Mouse (Mus musculus) CH12.LX (cell line): ENCODE data around the gene Brat1. TPM values are rescaled to one million over a fixed set of nuclear protein-coding genes. Genes with fewer than 3 reads are reported as not detected.
A peak's percentile ranks its signal among the peaks of the same experiment; 100 is the strongest.

Experiments
- DNase-seq: peaks from one replicate; pipeline ENCODE4 v3.0.0-alpha.2; 2013; ENCODE audit errors: extremely low read depth
- H3K27ac ChIP-seq: 2 replicates; pipeline ENCODE4 v1.5.1; 2012; ENCODE audit warnings: low read depth, mild to moderate bottlenecking, control low read depth, moderate library complexity; ENCODE audit not compliant: insufficient read depth
- H3K27me3 ChIP-seq: replicated peaks from 2 replicates; pipeline ENCODE3; 2012; ENCODE audit warnings: inconsistent platforms
- H3K36me3 ChIP-seq, 2 experiments: replicated peaks in 1 of 2; 2 replicates each; pipeline versions ENCODE3 to v1.6.1; 2012; ENCODE audit warnings: inconsistent platforms in 1 of 2, low read length in 1 of 2, mild to moderate bottlenecking in 1 of 2, mixed read lengths in 1 of 2, moderate library complexity in 1 of 2; ENCODE audit not compliant: control insufficient read depth in 1 of 2, insufficient read depth in 1 of 2
- H3K4me1 ChIP-seq, 2 experiments: 2 replicates each; pipeline ENCODE4 v1.6.1; 2012; ENCODE audit warnings: inconsistent platforms in 1 of 2, moderate library complexity in 1 of 2; ENCODE audit not compliant: insufficient read depth in 2 of 2, control insufficient read depth in 1 of 2
- H3K4me2 ChIP-seq: 2 replicates; pipeline ENCODE4 v1.6.1; 2012; ENCODE audit warnings: low read depth, mild to moderate bottlenecking, control low read depth; ENCODE audit not compliant: poor library complexity, insufficient read depth, severe bottlenecking
- H3K4me3 ChIP-seq, 3 experiments: fragments of 150-350 bp in 1 of 3; sonication (generic) in 1 of 3; replicated peaks in 1 of 3; 2 replicates each; pipeline versions ENCODE3 to v1.5.1; 2011 to 2012; ENCODE audit warnings: low read depth in 2 of 3, low read length in 2 of 3, mild to moderate bottlenecking in 2 of 3, moderate library complexity in 2 of 3, control low read depth in 1 of 3, improper control_type of control experiment in 1 of 3, inconsistent platforms in 1 of 3, mixed read lengths in 1 of 3; ENCODE audit not compliant: poor library complexity in 1 of 3
- H3K79me2 ChIP-seq: replicated peaks from 2 replicates; pipeline ENCODE4 v1.6.1; 2012; ENCODE audit warnings: mild to moderate bottlenecking, moderate library complexity; ENCODE audit not compliant: control insufficient read depth, poor library complexity, insufficient read depth, severe bottlenecking; ENCODE audit errors: extremely low read depth
- H3K9ac ChIP-seq: 2 replicates; pipeline ENCODE4 v1.6.1; 2012; ENCODE audit warnings: low read depth, mild to moderate bottlenecking, control low read depth, moderate library complexity; ENCODE audit not compliant: insufficient read depth
- H3K9me3 ChIP-seq: replicated peaks from 2 replicates; pipeline ENCODE3; 2012; ENCODE audit warnings: low read length, inconsistent platforms, mixed read lengths
- BHLHE40 ChIP-seq: IDR thresholded peaks from 2 replicates; pipeline ENCODE4 v1.6.1; 2011; ENCODE audit warnings: mild to moderate bottlenecking, low read depth, low read length, improper control_type of control experiment
- CHD1 ChIP-seq: IDR thresholded peaks from 2 replicates; pipeline ENCODE4 v1.6.1; 2012; ENCODE audit warnings: low read depth, low read length, improper control_type of control experiment, inconsistent platforms
- CHD2 ChIP-seq: IDR thresholded peaks from 2 replicates; pipeline ENCODE4 v1.6.1; 2011; ENCODE audit warnings: low read length, improper control_type of control experiment
- CTCF ChIP-seq, 2 experiments: IDR thresholded peaks in 1 of 2; conservative IDR thresholded peaks in 1 of 2; 2 replicates each; pipeline ENCODE4 v1.5.1; 2011 to 2012; ENCODE audit warnings: low read depth in 2 of 2, low read length in 2 of 2, improper control_type of control experiment in 1 of 2, inconsistent platforms in 1 of 2, mild to moderate bottlenecking in 1 of 2, moderate library complexity in 1 of 2
- E2F4 ChIP-seq: IDR thresholded peaks from 2 replicates; pipeline ENCODE4 v1.6.1; 2011; ENCODE audit warnings: low read depth, low read length, improper control_type of control experiment; ENCODE audit not compliant: insufficient replicate concordance
- EP300 ChIP-seq: IDR thresholded peaks from 2 replicates; pipeline ENCODE4 v1.6.1; 2011; ENCODE audit warnings: low read length, improper control_type of control experiment
- GABPA ChIP-seq: IDR thresholded peaks from 2 replicates; pipeline ENCODE4 v1.6.1; 2012; ENCODE audit warnings: low read depth, low read length, improper control_type of control experiment, inconsistent platforms; ENCODE audit not compliant: insufficient replicate concordance
- HCFC1 ChIP-seq: IDR thresholded peaks from 2 replicates; pipeline ENCODE4 v1.6.1; 2012; ENCODE audit warnings: low read depth, mild to moderate bottlenecking, inconsistent platforms, low read length, improper control_type of control experiment
- JUN ChIP-seq: IDR thresholded peaks from 2 replicates; pipeline ENCODE4 v1.6.1; 2011; ENCODE audit warnings: low read depth, mild to moderate bottlenecking, low read length, improper control_type of control experiment, moderate library complexity; ENCODE audit not compliant: insufficient read depth
- MAFK ChIP-seq: IDR thresholded peaks from 2 replicates; pipeline ENCODE4 v1.6.1; 2011; ENCODE audit warnings: low read length, improper control_type of control experiment; ENCODE audit not compliant: insufficient replicate concordance
- MAZ ChIP-seq: IDR thresholded peaks from 2 replicates; pipeline ENCODE4 v1.6.1; 2012; ENCODE audit warnings: low read depth, mild to moderate bottlenecking, inconsistent platforms, low read length, improper control_type of control experiment, moderate library complexity
- PAX5 ChIP-seq: IDR thresholded peaks from 2 replicates; pipeline ENCODE4 v1.6.1; 2012; ENCODE audit warnings: low read length, inconsistent platforms, mixed read lengths
- POLR2AphosphoS2 ChIP-seq: IDR thresholded peaks from 2 replicates; pipeline ENCODE4 v1.6.1; 2011; ENCODE audit warnings: low read depth, low read length, improper control_type of control experiment
- RAD21 ChIP-seq: IDR thresholded peaks from 2 replicates; pipeline ENCODE4 v1.6.1; 2011; ENCODE audit warnings: low read depth, mild to moderate bottlenecking, low read length, improper control_type of control experiment, moderate library complexity
- SMC3 ChIP-seq: IDR thresholded peaks from 2 replicates; pipeline ENCODE4 v1.6.1; 2011; ENCODE audit warnings: low read depth, low read length, improper control_type of control experiment
- USF2 ChIP-seq: conservative IDR thresholded peaks from 2 replicates; pipeline ENCODE4 v1.6.1; 2011; ENCODE audit warnings: low read depth, low read length, improper control_type of control experiment
- ZC3H11A ChIP-seq: IDR thresholded peaks from 2 replicates; pipeline ENCODE4 v1.6.1; 2012; ENCODE audit warnings: low read depth, mild to moderate bottlenecking, inconsistent platforms, low read length, improper control_type of control experiment
- ZKSCAN1 ChIP-seq: IDR thresholded peaks from 2 replicates; pipeline ENCODE4 v1.6.1; 2012; ENCODE audit warnings: low read depth, inconsistent platforms, low read length, improper control_type of control experiment, borderline replicate concordance
- ZNF384 ChIP-seq: IDR thresholded peaks from 2 replicates; pipeline ENCODE4 v1.6.1; 2012; ENCODE audit warnings: low read depth, low read length, improper control_type of control experiment, inconsistent platforms
- dilution Hi-C: fragments of 300-500 bp; cut with MboI; formaldehyde crosslinking; loops from 2 replicates; pipeline ENCODE4 v1.14.3; 2020; ENCODE audit warnings: low sequenced_read_pairs; ENCODE audit not compliant: extremely low pct_unique_long_range_greater_than_20kb, extremely low pct_ligation_motif_present
- in situ Hi-C: fragments of 300-500 bp; cut with MboI; formaldehyde crosslinking; loops from 3 replicates; pipeline ENCODE4 v1.14.3; 2019; ENCODE audit warnings: low sequenced_read_pairs, low pct_ligation_motif_present, low pct_unique_long_range_greater_than_20kb, mixed read lengths
- polyA plus RNA-seq: library from polyadenylated mRNA; unstranded; fragments of >175 nt; gene quantifications from 2 replicates; pipeline ENCODE4 v1.2.1, GENCODE M21; 2012; ENCODE audit warnings: low read depth; ENCODE audit not compliant: insufficient read length
- total RNA-seq, 2 experiments: library from RNA; depleted of rRNA; stranded (reverse); fragments of 300-350 nt in 1 of 2; fragments of >200 nt in 1 of 2; gene quantifications; 2 replicates each; pipeline ENCODE4 v1.2.3; 2012 to 2014

The Brat1 gene
- total and polyA plus RNA-seq, 3 experiments = 9.8 to 15.0 (median 10.9) TPM

GRCm38 (mm10) chr5:140684343-140685148, 20.3 kb upstream of the Brat1 start:
- Histone ChIP-seq H3K9me3 (no peaks in the 10 kb centered on the region), H3K4me2 (no peak overlapping the region), H3K36me3 (peaks cover 14 to 58% of the 10 kb centered on the region in 2 experiments), H3K27ac (no peak overlapping the region), H3K79me2 (no peaks in the 10 kb centered on the region), H3K27me3 (no peaks in the 10 kb centered on the region), H3K4me1 (peaks cover 0 to 6% of the 10 kb centered on the region in 2 experiments; a peak in 2 of 4 replicates), H3K4me3 (no peak overlapping the region), H3K9ac (no peak overlapping the region)
- in situ Hi-C loops (no loop called here), dilution Hi-C loops (no loop called here)
- DNase-seq = no peak
- peak; percentile 79 to 80 for TF ChIP-seq CTCF (conservative IDR thresholded peaks at IDR 0.05 in 1 of 2, IDR thresholded peaks at IDR 0.05 in 1 of 2; ENCODE audit: low read depth in 2 of 2, low read length in 2 of 2)
- no peak for TF ChIP-seq HCFC1
- no peak for TF ChIP-seq CHD1
- peak; percentile 65 for TF ChIP-seq SMC3
- TF ChIP-seq RAD21 = peak; percentile 66

DNA sequence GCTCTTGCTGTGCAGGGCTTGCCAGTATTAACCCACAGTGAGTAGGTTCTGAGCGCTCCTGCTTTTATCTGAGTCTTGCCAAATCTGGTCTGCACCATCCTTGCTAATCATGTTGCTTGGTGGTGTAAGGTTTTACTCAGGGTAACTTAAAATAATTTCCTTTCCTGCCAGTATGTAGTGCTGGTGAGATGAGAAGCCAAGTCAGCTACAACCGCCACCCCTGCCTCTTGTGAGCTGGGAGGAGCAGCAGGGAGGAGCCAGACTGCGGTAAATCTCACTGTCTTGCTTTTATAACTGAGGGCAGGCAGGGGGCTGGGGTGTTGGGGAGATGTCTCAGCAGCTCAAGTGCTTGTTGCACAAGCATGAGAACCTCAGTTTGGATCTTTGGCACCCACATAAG, 16.4 kb upstream of the Brat1 start:
- H3K4me2 ChIP-seq = no peak overlapping the region
- TF ChIP-seq MAFK = no peak
- TF ChIP-seq RAD21 = no peak
- TF ChIP-seq CHD1 = no peak
- no peak for TF ChIP-seq E2F4
- no peak for TF ChIP-seq MAZ
- no peak for TF ChIP-seq HCFC1
- no peak for TF ChIP-seq BHLHE40
- TF ChIP-seq JUN = no peak
- no peak for TF ChIP-seq ZNF384
- TF ChIP-seq USF2 = no peak
- no peak for TF ChIP-seq ZKSCAN1
- no peak for TF ChIP-seq CHD2
- no peak for TF ChIP-seq EP300
- TF ChIP-seq CTCF (conservative IDR thresholded peaks at IDR 0.05 in 1 of 2, IDR thresholded peaks at IDR 0.05 in 1 of 2; ENCODE audit: low read depth in 2 of 2, low read length in 2 of 2) = no peak
- no peak for TF ChIP-seq GABPA
- TF ChIP-seq ZC3H11A = no peak
- TF ChIP-seq PAX5 = no peak
- TF ChIP-seq POLR2AphosphoS2 = no peak
- no peak overlapping the region for H3K27ac ChIP-seq
- peaks cover 0 to 4% of the 10 kb centered on the region in 2 experiments; a peak in 2 of 4 replicates for H3K4me1 ChIP-seq
- no peak overlapping the region for H3K9ac ChIP-seq
- no peaks in the 10 kb centered on the region for H3K79me2 ChIP-seq
- no peak for DNase-seq
- H3K9me3 ChIP-seq = no peaks in the 10 kb centered on the region
- dilution Hi-C loops = no loop called here
- in situ Hi-C loops = no loop called here
- H3K4me3 ChIP-seq = no peak overlapping the region
- H3K36me3 ChIP-seq = peaks cover 18 to 65% of the 10 kb centered on the region in 2 experiments
- no peaks in the 10 kb centered on the region for H3K27me3 ChIP-seq
